Mouse (Mus musculus) testis, postnatal 10 days (tissue): Measurements from ENCODE around the gene Slc4a10.

Experiments
- DNase-seq: peaks from one replicate; pipeline ENCODE4 v3.0.0; 2021; ENCODE audit warnings: low spot score

Gene Slc4a10

DNA sequence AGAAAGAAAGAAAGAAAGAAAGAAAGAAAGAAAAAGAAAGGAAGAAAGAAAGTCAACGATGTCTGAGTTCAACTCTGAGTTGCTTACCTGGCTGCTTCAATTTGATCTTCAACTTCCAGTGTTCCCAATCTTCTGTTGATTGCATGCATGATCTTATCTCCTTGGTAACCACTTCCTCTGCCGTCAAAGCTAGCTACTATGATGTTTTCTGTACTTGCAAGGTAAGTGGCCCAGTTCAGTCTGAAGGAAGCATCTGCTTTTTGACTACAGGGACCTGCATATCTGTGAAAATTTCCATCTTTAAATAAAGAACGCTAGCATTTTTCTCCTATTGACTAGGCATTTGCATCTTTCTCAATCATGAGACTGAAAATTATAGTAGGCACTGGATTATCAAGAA lies 305.8 kb downstream of the Slc4a10 start:
- no peak for DNase-seq

DNA sequence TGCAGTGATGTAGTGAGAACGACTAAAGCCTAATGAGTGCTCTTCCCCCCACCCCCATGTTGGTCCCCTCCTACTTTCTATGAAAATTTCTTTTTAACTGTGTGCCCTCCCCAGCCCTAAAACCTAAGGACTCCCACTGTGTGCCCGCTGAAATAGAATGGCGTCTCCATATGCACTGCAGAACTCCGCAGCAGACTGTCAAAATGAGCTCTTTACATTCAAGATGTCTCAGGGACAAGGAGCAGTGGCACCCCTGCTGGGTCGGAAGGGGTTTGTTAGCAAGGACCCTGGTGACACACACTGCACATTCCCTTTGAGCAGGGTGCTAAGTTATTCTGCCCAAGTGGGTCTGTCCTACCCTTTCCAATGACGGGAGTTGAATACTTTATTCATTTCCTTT lies 309.5 kb downstream of the Slc4a10 start:
- DNase-seq = no peak

- DNase-seq = no peak
Observed at GRCm38 (mm10) chr2:62356606-62357005, 310.3 kb downstream of the Slc4a10 start.

DNA sequence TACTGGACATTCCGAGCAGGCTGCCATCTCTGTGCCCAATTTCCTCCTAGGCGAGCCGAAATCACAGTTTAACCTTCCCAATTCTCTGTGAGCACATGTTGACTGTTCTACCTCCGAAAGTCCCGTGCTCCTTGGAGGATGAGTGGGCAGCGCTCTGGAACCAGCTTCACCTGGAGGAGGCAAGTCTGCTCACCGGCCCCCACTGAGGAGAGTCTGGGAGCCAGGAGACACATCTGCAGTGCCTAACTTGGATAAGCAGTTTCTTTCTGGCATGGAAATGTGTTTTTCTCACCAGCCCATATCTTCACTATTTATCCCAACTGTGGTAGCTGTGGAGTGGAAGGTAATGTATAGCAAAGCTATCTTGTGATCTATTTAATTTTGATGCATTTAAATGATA lies 311.0 kb downstream of the Slc4a10 start:
- no peak for DNase-seq

DNA sequence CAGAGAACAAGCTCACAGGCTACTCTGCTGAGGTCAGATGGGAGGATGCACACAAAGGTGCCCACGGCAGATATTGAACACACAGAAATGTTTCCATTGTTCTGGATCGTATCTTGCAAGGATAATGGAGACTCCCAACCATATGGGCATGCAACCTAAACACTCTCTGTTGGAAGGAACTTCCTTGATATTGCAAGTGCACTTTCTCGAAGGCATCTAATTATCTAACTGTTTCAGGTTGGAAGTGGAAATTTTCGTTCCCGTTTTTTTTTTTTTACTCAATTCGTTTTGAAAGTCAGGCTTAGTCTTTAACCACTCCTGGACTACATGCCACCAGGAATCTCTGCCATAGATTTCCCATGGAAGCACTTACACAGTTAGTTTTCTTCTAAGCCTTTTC lies 314.6 kb downstream of the Slc4a10 start:
- DNase-seq = no peak

DNA sequence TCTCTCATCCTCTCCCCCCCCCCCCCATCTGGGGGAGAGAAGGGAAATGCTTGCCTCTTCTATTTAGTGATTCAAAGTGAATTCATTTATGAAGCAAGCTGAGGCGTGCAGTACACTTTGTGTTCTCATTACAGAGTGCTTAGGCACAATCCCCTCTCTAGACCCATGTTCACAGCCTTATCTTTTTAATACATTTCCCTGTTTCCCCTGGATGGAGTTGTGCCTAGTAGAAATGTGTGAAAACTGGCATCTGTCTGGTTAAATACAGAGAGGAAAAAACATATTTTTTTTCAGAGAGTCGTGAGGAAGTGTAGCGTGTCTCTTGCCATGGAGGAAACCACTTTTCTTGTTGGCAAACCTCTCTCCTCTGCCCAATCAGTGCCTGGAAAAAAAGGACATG lies 315.3 kb downstream of the Slc4a10 start:
- DNase-seq = no peak

GRCm38 (mm10) chr2:62362211-62362610 lies 315.9 kb downstream of the Slc4a10 start:
- DNase-seq = no peak

DNA sequence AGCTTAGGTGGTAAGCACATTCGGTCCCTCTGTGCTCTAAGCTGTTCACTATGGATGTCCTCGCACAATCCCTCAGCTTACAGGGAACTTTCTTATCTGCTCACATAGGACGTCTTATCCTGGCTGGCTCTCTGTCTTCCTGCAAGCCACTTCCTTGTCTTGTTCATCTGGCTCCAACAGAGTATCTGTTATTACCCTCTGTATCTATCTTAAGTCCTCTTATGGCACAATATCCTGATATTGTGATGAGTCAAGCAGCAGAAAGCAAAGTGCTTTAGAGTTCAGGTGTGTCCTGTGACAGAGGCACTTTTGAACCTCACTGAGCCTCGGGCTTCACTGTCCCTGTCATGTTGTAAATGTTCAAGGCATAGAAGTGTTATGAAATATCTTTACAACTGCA lies 317.3 kb downstream of the Slc4a10 start:
- no peak for DNase-seq

GRCm38 (mm10) chr2:62368349-62369053 lies 322.2 kb downstream of the Slc4a10 start:
- DNase-seq = no peak

DNA sequence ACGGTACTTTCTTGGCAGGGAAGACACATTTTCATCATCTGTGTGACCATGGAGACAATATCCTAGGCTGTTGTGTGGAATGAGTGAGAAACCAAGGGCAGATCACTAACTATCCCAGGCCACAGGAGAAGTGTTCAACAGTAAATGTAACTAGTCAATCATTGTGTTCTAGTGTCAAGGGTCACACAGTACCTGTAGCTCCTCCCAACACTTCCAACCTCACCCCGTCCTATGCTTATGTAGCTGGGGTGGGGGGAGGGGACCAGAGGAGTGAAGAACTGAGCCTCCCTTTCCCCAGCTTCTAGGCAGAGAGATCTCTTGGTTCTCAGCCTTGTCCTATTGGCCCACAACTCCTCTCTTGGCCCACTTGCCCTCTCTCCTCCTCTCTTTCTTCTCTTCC lies 323.8 kb downstream of the Slc4a10 start:
- no peak for DNase-seq

- no peak for DNase-seq
Observed at GRCm38 (mm10) chr2:62373692-62374091, 327.4 kb downstream of the Slc4a10 start.
